Mouse (Mus musculus) hindbrain, embryonic 14.5 days (tissue): ENCODE results near the gene Apip. TPM values are rescaled to one million over a fixed set of nuclear protein-coding genes. Genes with fewer than 3 reads are reported as not detected.
A peak's percentile ranks its signal among the peaks of the same experiment; 100 is the strongest.

Experiments
- ATAC-seq: fragments of 200-750 bp; cut with Nextera tagmentation; 2 replicates; pipeline ENCODE4 v1.8.0; 2017; ENCODE audit warnings: moderate number of reproducible peaks, mild to moderate bottlenecking, moderate TSS enrichment, moderate library complexity; ENCODE audit not compliant: low FRiP score
- DNase-seq: peaks from one replicate; pipeline ENCODE4 v3.0.0-alpha.2; 2015; ENCODE audit warnings: low spot score
- H3K27ac ChIP-seq: fragments of 300-500 bp; sonication (generic); 2 replicates; pipeline ENCODE4 v1.5.1; 2014; ENCODE audit warnings: mild to moderate bottlenecking, moderate library complexity
- H3K27me3 ChIP-seq: fragments of 300-500 bp; sonication (generic); 2 replicates; pipeline ENCODE4 v1.6.1; 2014; ENCODE audit warnings: mild to moderate bottlenecking, low read length, mixed read lengths; ENCODE audit not compliant: control insufficient read depth, insufficient read depth
- H3K36me3 ChIP-seq: fragments of 300-500 bp; sonication (generic); replicated peaks from 2 replicates; pipeline ENCODE4 v1.6.1; 2014; ENCODE audit not compliant: control insufficient read depth, insufficient read depth
- H3K4me1 ChIP-seq: fragments of 300-500 bp; sonication (generic); replicated peaks from 2 replicates; pipeline ENCODE4 v1.6.1; 2014; ENCODE audit warnings: antibody characterized with exemption, low read length, mixed read lengths; ENCODE audit not compliant: control insufficient read depth, insufficient read depth
- H3K4me2 ChIP-seq: fragments of 300-500 bp; sonication (generic); replicated peaks from 2 replicates; pipeline ENCODE4 v1.6.1; 2014; ENCODE audit warnings: mild to moderate bottlenecking, moderate library complexity
- H3K4me3 ChIP-seq: fragments of 300-500 bp; sonication (generic); replicated peaks from 2 replicates; pipeline ENCODE4 v1.5.1; 2014; ENCODE audit warnings: mild to moderate bottlenecking, low read length
- H3K9ac ChIP-seq: fragments of 300-500 bp; sonication (generic); 2 replicates; pipeline ENCODE4 v1.6.1; 2014
- H3K9me3 ChIP-seq: fragments of 300-500 bp; sonication (generic); 2 replicates; pipeline ENCODE4 v1.6.1; 2016; ENCODE audit warnings: low read length; ENCODE audit not compliant: control insufficient read depth
- WGBS: fragments of 180-500 bp; shearing (Covaris S2); extraction: QIAGEN DNeasy Blood & Tissue Kit; methylation state at CpG from one replicate; pipeline ENCODE4 v1.1.7; 2014; 5-methylcytosine and 5-hydroxymethylcytosine counted together
- polyA plus RNA-seq: library from polyadenylated mRNA; unstranded; fragments of >200 nt; fragmentation: Nextera tagmentation; extraction: Ambion mirVana; gene quantifications from 2 replicates; pipeline ENCODE4 v1.2.1, GENCODE M21; 2014

The Apip gene
- polyA plus RNA-seq, 1 experiment from 2014 or later, result 51.3 TPM

DNA sequence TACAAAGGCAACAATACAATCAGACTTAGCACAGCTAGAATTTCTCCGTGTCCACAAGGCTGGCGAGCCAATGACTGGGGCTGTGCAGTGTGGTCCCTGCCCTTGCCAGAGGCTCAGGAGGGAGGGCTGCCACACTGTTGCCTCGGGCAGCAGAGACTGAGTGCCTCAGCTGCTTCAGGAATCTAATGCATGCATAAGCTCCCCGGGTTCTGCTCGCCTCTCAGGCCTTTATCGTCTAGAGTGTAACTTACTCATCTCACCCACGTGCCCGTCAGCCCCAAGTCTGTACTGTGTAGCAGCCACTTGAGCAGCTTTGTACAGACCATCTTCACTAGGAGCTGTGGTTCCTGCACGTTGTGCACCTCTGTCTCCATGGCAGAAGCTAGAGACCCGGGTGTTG lies 12.2 kb downstream of the Apip start:
- Histone ChIP-seq H3K4me3 (no peak overlapping the region), H3K27me3 (no peaks in the 10 kb centered on the region), H3K27ac (no peak overlapping the region), H3K9me3 (no peaks in the 10 kb centered on the region), H3K4me1 (no peaks in the 10 kb centered on the region), H3K36me3 (peaks cover 13% of the 10 kb centered on the region; the same call in 1 of the 2 replicates), H3K4me2 (no peak overlapping the region), H3K9ac (no peak overlapping the region)
- no peak for DNase-seq
- 0 out of 2 replicates have a peak, but pooled peaks have one; percentile 37 for ATAC-seq
- 57% methylated on average over 10 of the region's 10 CpGs for WGBS

DNA sequence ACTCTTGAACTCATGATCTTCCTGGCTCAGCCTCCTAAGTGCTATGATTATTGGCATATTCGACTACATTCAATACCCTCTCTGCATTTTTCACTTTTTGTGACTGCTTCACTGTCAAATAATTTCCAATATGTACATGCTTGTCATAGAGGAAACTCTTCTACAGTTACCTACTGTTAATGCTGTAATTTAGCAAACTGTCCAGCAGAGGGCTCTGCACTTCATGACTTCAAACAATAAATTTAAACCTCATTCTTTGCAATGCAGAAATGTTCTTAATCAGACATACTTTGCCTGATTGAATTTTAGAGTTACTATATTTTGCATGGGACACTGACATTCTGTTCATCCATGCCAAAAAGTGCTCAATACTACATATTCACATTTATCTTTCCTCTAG lies 13.0 kb downstream of the Apip start:
- Histone ChIP-seq H3K9ac (no peak overlapping the region), H3K4me3 (no peak overlapping the region), H3K27me3 (no peaks in the 10 kb centered on the region), H3K36me3 (peaks cover 13% of the 10 kb centered on the region; the same call in 1 of the 2 replicates), H3K4me2 (no peak overlapping the region), H3K4me1 (no peaks in the 10 kb centered on the region), H3K27ac (no peak overlapping the region), H3K9me3 (no peaks in the 10 kb centered on the region)
- peak; percentile 85 for DNase-seq
- WGBS, result 10% methylated on average over 1 of the region's 1 CpGs
- no peak for ATAC-seq

DNA sequence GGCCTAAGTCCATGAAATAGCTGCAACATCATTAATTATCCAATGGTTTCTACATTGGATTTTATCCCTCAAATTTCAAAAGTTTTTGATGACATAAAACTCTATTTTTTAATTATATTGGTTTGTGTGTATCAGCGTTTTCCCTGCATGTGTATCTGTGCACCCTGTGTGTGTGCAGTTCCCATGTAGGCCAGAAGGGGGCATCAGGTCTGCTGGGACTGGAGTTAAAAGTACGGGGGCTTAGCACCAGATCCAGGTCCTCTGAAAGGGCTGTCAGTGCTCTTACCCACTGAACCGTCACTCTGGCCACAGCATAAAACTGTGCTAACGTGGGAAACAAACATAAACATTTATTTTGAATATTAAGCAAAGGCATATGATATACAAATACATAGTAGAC lies 14.6 kb downstream of the Apip start:
- no peaks in the 10 kb centered on the region for H3K4me1 ChIP-seq

DNA sequence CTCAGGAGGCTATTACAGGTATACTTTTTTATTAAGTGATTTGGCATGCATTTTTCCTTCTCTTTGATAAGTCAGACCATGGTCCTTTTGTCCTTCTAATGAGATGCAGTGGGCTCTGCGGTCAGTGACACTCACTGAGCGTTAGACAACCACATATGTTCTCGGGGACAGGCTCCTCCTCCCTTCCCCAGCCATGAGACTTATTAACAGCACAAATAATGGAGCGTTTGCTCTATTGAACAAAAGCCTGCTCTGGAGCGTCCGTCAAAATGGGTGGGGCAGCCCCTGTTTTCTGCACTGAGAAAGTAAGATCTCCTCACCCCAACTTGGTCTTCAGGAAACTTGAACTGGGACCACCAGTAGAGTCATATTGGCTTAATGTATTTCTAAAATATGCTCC lies 16.0 kb downstream of the Apip start:
- 20% methylated on average over 6 of the region's 6 CpGs for WGBS
- H3K27me3 ChIP-seq, result no peaks in the 10 kb centered on the region
- no peaks in the 10 kb centered on the region for H3K9me3 ChIP-seq
- H3K27ac ChIP-seq, result no peak overlapping the region
- no peak overlapping the region for H3K4me2 ChIP-seq
- peaks cover 39% of the 10 kb centered on the region for H3K36me3 ChIP-seq
- no peak for DNase-seq
- ATAC-seq, result no peak
- no peaks in the 10 kb centered on the region for H3K4me1 ChIP-seq
- no peak overlapping the region for H3K4me3 ChIP-seq
- no peak overlapping the region for H3K9ac ChIP-seq

More for the DNA sequence above, 14.6 kb downstream of the Apip start:
- H3K9ac ChIP-seq, result no peak overlapping the region
- ATAC-seq (no peak), DNase-seq (no peak)
- no peak overlapping the region for H3K4me2 ChIP-seq
- 97% methylated on average over 4 of the region's 4 CpGs for WGBS
- no peak overlapping the region for H3K4me3 ChIP-seq
- peaks cover 25% of the 10 kb centered on the region; the same call in 1 of the 2 replicates for H3K36me3 ChIP-seq
- no peaks in the 10 kb centered on the region for H3K27me3 ChIP-seq
- no peak overlapping the region for H3K27ac ChIP-seq
- H3K9me3 ChIP-seq, result no peaks in the 10 kb centered on the region

DNA sequence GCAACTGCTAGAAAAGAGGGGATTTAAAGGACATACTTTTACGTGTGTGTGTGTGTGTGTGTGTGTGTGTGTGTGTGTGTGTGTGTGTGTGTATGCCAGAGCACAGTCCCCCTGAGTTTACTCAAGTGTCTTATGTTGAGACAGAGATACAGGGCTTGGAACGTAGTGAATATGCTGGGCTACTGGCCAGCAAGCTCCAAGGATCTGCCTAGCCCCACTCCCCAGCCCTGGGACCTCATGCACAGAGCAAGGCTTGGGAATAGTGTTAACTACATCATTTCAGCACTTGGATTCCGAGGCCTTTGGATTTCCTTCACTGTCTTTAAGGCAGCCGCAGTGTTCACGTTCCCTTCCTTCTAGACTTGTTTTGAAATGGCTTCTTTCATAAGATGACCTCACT lies 29.1 kb downstream of the Apip start:
- Histone ChIP-seq H3K4me1 (no peaks in the 10 kb centered on the region), H3K4me3 (no peak overlapping the region), H3K9ac (no peak overlapping the region), H3K27me3 (no peaks in the 10 kb centered on the region), H3K9me3 (no peaks in the 10 kb centered on the region), H3K36me3 (no peaks in the 10 kb centered on the region), H3K27ac (no peak overlapping the region), H3K4me2 (no peak overlapping the region)
- 72% methylated on average over 5 of the region's 5 CpGs for WGBS
- DNase-seq, result no peak
- no peak for ATAC-seq

DNA sequence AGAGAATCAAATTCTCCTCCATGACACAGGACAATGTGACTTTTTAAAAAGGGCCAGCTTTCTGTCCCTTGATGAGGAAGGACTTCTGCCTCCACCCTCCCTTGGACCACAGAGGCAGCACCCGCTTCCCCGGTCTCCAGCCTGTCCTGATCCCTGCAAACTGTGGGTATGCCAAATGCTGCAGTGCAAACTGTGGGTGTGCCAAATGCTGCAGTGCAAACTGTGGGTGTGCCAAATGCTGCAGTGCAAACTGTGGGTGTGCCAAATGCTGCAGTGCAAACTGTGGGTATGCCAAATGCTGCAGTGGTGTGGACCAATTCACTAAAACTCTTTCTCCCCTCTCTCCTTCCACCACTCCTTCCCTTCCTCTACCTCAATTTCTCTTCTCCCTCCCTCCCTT lies 32.7 kb downstream of the Apip start:
- Histone ChIP-seq H3K4me2 (no peak overlapping the region), H3K27ac (no peak overlapping the region), H3K9ac (no peak overlapping the region), H3K36me3 (no peaks in the 10 kb centered on the region), H3K4me3 (no peak overlapping the region), H3K9me3 (no peaks in the 10 kb centered on the region; the same call in 1 of the 2 replicates), H3K27me3 (no peaks in the 10 kb centered on the region), H3K4me1 (no peaks in the 10 kb centered on the region)
- ATAC-seq (no peak), DNase-seq (no peak)
- WGBS, result 91% methylated on average over 2 of the region's 2 CpGs

DNA sequence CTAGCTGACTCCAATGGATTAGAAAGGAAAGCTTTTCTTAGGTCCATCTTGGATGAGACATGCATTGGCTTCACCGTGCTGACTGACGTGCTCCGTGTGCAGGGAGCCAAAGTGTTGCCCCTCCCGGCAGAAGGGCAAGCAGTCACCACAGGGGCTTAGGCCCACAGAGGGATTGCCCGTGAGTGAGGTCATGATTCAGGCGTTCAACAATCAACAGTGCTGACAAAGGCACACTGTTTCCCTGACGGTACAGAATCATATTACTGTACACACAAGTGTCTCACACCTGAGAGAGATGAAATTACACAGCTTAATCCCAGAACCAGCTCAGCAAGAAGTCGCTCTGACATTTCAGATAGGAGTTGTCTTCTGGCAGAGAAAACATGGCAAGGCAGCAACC lies 38.2 kb downstream of the Apip start:
- Histone ChIP-seq H3K27ac (no peak overlapping the region), H3K9me3 (no peaks in the 10 kb centered on the region; the same call in 1 of the 2 replicates), H3K27me3 (no peaks in the 10 kb centered on the region), H3K4me3 (no peak overlapping the region), H3K4me2 (no peak overlapping the region), H3K36me3 (no peaks in the 10 kb centered on the region), H3K9ac (no peak overlapping the region), H3K4me1 (no peaks in the 10 kb centered on the region)
- DNase-seq, result no peak
- WGBS, result 69% methylated on average over 8 of the region's 8 CpGs
- no peak for ATAC-seq

DNA sequence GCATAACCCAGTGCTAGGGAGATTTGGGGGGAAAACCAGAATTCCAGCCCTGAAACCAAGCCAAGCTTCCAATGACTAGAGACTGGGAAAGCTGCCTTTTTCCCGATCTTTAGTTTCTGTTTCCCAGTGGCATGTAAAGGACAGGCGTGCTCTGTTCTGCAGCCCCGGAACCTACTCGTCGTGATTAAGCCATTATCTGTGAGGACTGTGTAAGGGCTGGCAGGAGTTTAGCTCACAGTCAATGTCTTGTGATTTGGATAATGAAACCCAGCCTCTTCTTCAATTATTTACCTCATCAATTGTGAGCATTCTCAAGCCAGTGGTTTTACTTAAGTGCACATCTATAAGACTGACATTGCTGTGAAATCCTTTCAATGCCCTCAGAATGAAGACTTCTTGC lies 43.7 kb downstream of the Apip start:
- ATAC-seq (no peak), DNase-seq (no peak)
- WGBS, result 82% methylated on average over 5 of the region's 5 CpGs
- Histone ChIP-seq H3K4me3 (no peak overlapping the region), H3K9ac (no peak overlapping the region), H3K4me1 (peaks cover 5% of the 10 kb centered on the region; the same call in 1 of the 2 replicates), H3K9me3 (no peaks in the 10 kb centered on the region), H3K4me2 (no peak overlapping the region), H3K36me3 (no peaks in the 10 kb centered on the region), H3K27me3 (no peaks in the 10 kb centered on the region), H3K27ac (no peak overlapping the region)

DNA sequence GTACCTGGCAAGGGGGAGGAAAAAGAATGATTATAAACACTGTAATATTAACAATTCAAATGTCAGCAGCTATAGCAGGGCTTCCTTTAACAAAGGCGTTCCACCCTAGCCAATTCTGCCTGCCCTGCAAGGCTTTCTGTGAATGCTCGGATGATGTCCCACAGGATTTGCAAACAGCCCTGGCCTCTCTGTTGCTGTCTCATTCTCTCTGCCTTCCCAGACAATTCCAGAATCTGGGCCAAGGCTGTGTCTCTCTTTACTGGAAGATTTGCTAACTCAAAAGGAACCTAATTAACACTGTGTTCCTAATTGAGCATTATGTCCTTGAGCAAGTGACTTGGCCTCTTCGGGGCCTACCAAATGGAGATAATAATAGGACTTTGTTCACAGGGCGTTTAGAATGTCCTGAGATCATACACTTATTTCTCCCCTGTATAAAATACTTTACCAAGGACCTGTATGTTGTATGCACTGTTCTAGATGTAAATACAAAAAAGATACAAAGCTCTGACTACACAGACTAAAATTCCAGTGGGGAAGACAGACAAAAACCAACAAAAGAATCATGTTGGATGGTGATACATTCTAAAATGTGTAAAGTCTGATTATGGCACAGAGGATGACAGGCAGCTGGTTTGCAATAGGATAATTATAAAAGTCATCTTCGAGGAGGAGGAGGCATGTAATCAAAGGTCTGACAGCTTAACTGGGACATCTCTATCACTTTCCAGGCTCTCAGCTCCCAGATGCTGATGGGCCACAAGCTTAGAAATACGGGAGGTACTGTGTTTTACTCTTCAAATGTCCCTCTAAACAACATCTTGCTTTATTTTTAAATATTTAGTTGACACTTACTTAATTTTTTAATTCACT lies 45.1 kb downstream of the Apip start:
- Histone ChIP-seq H3K4me2 (no peak overlapping the region), H3K27me3 (no peaks in the 10 kb centered on the region), H3K9ac (no peak overlapping the region), H3K4me3 (no peak overlapping the region), H3K9me3 (no peaks in the 10 kb centered on the region), H3K27ac (peak overlapping the region; percentile 61; the same call in 1 of the 2 replicates), H3K4me1 (peaks cover 5% of the 10 kb centered on the region; the same call in 1 of the 2 replicates), H3K36me3 (no peaks in the 10 kb centered on the region)
- ATAC-seq (peak; percentile 37; the same call in 1 of the 2 replicates), DNase-seq (peak; percentile 30)
- 52% methylated on average over 6 of the region's 6 CpGs for WGBS
